Mouse (Mus musculus) embryonic fibroblast, embryonic 13.5 days (primary cell): Measurements from ENCODE around the gene Rasgef1b.

Experiments
- CTCF ChIP-seq: IDR thresholded peaks from 2 replicates; pipeline ENCODE4 v1.5.1; 2011; ENCODE audit warnings: mild to moderate bottlenecking, control low read depth, low read length, moderate library complexity, borderline replicate concordance; ENCODE audit not compliant: insufficient read depth
- POLR2A ChIP-seq: IDR thresholded peaks from 2 replicates; pipeline ENCODE4 v1.6.1; 2011; ENCODE audit warnings: low read depth, mild to moderate bottlenecking, control low read depth, low read length, moderate library complexity

DNA sequence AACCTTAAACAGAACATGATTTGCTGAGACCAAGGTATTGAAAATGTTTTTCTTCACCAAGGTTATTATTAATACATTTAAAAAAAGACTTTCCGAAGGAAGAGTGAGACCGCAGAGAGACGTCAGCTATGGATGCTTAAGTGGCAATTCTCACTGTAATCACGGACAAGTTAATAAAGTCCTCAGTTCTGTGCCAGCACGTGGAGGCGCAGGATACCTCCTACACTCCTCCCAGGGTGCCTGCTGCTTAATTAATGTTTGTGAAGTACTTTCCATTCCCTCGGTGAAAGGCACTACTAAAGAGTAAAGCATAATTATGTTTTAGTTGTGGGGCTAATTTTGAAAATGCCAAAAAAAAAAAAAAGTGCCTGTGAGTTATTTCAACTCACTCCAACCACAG is 284.1 kb downstream of the Rasgef1b start:
- TF ChIP-seq CTCF (no peak), POLR2A (no peak)
